Mouse (Mus musculus) small intestine, adult 2 months (tissue): ENCODE data around the gene Mrpl30.

ENCODE experiments used
- CTCF ChIP-seq: fragments of 200-500 bp; IDR thresholded peaks from 2 replicates; pipeline ENCODE4 v1.5.1; 2012; ENCODE audit warnings: low read depth, mild to moderate bottlenecking, control low read depth, inconsistent platforms, low read length, moderate library complexity, mixed read lengths; ENCODE audit not compliant: insufficient replicate concordance, insufficient read length; ENCODE audit errors: extremely low read depth
- POLR2A ChIP-seq: fragments of 200-500 bp; IDR thresholded peaks from 2 replicates; pipeline ENCODE4 v1.6.1; 2012; ENCODE audit warnings: low read depth, mild to moderate bottlenecking, control low read depth, inconsistent platforms, low read length, moderate library complexity

GRCm38 (mm10) chr1:37883411-37883810 is 6.9 kb upstream of the Mrpl30 start:
- TF ChIP-seq CTCF (no peak), POLR2A (no peak)
